Mouse (Mus musculus): ENCODE results near the gene Il6st.

Il6st gene

GRCm38 (mm10) chr13:112523346-112523970 is 59.6 kb downstream of the Il6st start:
- no peak for DNase-seq (ENCODE audit: low spot score in 2 of 2)

- DNase-seq (ENCODE audit: low spot score in 2 of 2): no peak
Measured at GRCm38 (mm10) chr13:112527186-112527585, 63.3 kb downstream of the Il6st start.

DNA sequence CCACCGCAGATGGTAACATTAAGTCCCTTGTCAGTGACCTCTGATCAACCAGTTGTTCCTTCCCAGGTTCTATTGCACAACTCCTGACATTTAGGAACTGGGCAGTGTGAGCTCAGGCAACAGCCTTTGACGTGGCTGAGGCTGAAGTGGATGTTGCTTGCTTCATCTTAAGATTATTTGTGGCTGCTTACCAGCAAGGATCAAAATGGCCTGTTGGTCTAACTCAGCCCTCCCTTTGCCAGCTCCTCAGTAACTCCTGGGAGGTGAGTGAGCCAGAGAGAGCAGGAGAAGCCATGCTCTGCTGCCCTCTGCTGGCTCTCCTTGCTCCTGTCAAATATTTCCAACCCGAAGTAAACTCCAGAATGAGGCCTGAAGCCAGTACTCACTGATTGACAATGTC is 66.0 kb downstream of the Il6st start:
- peak; percentile 42 to 81 for DNase-seq (ENCODE audit: low spot score in 2 of 2)

DNA sequence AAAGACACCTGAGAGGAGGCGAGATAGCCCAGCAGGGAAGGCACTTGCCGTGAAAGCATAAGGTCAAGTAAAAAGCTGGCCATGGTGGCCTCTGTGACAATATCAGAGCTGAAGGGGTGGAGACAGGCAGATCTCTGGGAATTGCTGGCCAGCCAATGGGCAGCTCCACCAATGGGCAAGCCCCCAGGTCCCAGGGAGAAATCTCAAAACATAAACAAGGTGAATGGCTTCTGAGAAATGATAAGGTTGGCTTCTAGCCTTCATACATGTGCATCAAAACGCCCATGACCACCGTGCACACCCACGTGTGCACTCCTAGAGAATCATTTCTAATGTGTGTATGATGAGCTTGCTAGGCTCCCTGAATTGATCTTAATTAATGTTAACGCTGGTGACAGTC is 68.4 kb downstream of the Il6st start:
- DNase-seq (ENCODE audit: low spot score in 2 of 2): no peak

DNA sequence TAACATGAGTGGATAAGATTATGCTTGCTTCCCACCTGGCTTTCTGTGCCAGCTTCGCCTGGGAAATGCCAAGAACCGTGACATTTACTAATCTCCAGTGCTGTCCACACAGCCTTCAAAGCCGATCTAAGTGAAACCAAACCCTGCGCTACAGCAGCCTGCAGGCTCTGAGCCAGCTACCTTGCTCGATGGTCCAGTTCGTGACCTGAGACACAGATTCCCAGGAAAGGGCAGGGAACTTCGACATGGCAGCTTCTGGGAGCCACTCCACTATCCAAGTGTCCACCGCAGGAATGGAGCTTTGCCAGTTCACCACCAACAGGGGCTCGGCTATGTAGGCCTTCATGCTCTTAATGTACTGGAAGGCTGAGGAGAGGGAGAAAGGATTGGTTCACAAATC is 69.7 kb downstream of the Il6st start:
- DNase-seq (ENCODE audit: low spot score in 2 of 2): no peak

- no peak for DNase-seq (ENCODE audit: low spot score in 2 of 2)
Measured at GRCm38 (mm10) chr13:112536611-112537010, 72.7 kb downstream of the Il6st start.

DNA sequence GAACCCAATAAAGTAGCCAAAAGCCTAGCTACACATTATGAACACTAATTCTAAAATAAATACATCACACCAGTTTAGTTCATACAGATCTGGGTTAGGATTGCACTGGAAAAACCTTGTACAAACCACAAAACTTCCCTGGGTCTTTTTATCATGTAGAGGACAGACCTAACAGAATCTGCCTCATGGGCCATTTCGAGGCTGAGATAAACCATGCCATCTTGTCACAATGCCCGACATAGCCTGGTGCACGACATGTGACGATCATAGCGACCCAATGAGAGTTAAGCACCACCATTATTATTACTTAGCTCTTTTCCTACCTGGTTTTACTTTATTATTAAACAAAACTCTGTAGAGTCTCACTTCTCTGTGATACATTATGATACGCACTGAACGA is 73.2 kb downstream of the Il6st start:
- DNase-seq (ENCODE audit: low spot score in 2 of 2): no peak

- no peak for DNase-seq (ENCODE audit: low spot score in 2 of 2)
Measured at GRCm38 (mm10) chr13:112540616-112541015, 76.7 kb downstream of the Il6st start.

DNA sequence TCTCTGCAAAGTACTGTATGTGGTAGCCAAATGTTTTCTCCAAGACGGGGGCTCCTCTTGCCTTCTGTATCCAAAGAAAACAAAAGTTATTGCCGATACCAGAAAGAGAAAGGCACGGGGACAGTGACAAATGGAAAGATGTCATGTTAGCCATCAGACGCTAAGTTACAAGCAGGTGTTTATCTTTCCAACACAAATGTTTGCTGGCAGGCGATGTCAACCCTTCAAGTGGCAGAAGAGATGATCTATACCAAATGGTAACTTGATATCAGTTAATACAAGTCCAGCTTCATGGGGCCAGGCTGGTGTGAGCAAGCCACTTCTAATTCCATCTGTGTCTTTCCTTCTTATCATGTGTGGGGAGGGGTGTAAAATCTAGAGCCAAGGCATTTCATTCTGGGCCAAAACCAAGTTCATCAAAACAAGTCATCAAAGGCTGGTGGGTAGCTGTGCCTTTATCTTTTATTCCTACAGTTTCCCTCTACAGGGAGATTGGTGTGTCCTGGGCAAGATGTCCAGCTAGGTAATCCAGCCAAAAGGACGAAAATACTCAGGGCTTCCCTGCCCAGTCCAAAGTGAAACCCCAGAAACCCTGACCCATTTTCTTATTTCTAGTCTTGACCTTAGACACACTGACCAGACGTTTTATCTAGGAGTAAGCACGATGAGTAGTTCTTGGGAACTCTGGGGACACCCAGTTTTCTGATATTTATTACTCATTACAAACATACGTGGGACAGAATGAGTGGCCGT is 77.5 kb downstream of the Il6st start:
- DNase-seq (ENCODE audit: low spot score in 2 of 2): no peak

GRCm38 (mm10) chr13:112551641-112552548 is 88.0 kb downstream of the Il6st start:
- DNase-seq (ENCODE audit: low spot score in 2 of 2): no peak

GRCm38 (mm10) chr13:112553304-112553703 is 89.4 kb downstream of the Il6st start:
- no peak for DNase-seq (ENCODE audit: low spot score in 2 of 2)

DNA sequence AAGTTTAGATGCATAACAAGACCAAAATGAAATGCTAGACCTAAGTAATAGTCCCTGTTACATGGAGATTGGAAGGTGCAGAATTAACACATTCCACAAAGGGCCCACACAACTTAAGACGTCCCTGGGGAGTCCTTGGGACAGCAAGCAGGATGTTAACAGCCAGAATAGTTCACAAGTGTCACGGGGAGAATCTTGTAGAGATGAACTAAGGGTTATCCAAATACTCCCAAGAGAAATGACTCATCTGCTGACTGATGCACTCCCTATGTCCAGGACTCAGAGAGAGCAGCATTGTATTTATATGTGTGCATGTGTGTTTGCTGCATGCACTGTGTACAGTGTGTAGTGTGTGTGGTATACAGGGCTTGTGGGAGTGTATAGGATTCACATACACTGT is 92.6 kb downstream of the Il6st start:
- no peak for DNase-seq (ENCODE audit: low spot score in 2 of 2)

Measured in thymus, postnatal 10 days (tissue).